Mouse (Mus musculus) cerebellum, adult 18-20 months (tissue): ENCODE data around the gene Dysf.

Source experiments
- DNase-seq, 2 experiments: peaks; one replicate each; pipeline ENCODE4 v3.0.0; 2021

The Dysf gene

DNA sequence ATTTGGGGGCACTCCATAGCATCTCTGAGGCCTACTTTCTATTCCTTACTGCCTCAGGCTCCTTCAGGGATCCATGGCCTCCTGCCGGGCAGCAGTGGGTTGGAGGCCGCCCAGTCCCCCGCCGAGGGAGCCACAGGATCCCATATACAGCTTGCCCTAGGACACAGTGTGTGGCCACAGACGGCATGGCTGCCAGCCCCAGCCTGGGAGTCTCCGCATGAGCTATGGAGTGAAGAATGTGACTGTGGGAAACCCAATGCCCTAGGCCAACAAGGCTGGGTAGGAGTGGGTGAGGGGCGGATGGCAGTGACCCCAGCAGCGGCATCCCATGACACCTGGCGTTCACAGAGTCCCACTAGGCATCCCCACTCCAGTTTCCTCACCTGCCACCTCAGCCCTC lies 116.2 kb downstream of the Dysf start:
- no peak for DNase-seq

DNA sequence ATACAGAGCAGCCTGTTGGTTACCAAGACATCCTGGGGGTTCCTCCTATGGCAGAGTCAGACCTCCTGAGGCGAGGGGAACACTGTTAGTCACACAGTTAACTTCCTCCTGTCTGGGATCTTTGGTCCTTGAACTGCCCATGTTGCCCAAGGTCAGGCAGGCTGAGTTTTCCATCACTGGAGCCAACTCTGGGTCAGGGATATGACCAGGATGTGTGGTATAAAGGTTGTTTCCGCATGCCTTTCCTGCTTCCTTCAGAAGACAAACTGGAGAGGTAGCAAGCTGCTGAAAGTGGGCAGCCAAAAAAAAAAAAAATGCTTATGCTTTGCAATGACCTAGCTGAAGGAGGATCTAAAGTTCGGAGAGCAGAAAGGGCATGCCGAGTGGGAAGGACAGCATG lies 116.7 kb downstream of the Dysf start:
- DNase-seq = no peak

DNA sequence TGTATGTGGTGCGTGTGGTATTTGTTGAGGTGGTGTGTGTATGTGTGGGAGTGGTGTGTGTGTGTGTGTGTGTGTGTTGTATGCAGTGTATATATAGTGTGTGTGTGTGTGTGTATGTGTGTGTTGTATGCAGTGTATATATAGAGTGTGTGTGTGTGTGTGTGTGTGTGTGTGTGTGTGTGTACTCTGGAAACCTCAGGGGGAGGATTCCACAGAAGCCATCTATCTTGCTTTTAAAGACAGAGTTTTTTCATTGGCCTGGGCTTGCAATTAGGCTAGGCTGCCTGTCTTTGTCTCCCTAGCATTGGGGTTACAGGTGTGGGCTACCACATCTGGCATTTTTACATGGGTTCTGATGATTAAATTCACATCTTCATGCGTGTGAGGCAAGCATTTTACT lies 119.8 kb downstream of the Dysf start:
- no peak for DNase-seq

GRCm38 (mm10) chr6:84130867-84131266 lies 122.5 kb downstream of the Dysf start:
- DNase-seq = no peak

- DNase-seq = no peak
Observed at GRCm38 (mm10) chr6:84131539-84131938, 123.1 kb downstream of the Dysf start.

DNA sequence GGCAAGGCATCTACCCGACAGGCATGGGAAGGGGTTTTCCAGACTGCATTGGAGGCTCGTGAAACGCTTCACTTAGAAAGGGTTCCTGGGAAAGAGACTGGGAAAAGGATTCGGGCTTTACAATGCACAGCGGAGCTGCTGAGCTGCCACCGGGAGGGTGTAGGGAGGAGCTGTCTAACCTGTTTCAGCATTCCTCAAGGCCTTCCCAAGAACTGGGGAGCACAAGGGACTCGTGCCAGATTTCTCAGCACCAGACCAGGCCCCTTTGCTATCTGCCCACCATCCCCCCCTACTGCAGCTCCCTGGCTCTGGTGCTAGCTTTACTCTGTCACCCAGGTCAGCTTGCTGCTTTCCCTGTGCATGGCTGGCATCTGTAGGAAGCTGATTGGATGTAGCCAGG lies 124.7 kb downstream of the Dysf start:
- DNase-seq = no peak

DNA sequence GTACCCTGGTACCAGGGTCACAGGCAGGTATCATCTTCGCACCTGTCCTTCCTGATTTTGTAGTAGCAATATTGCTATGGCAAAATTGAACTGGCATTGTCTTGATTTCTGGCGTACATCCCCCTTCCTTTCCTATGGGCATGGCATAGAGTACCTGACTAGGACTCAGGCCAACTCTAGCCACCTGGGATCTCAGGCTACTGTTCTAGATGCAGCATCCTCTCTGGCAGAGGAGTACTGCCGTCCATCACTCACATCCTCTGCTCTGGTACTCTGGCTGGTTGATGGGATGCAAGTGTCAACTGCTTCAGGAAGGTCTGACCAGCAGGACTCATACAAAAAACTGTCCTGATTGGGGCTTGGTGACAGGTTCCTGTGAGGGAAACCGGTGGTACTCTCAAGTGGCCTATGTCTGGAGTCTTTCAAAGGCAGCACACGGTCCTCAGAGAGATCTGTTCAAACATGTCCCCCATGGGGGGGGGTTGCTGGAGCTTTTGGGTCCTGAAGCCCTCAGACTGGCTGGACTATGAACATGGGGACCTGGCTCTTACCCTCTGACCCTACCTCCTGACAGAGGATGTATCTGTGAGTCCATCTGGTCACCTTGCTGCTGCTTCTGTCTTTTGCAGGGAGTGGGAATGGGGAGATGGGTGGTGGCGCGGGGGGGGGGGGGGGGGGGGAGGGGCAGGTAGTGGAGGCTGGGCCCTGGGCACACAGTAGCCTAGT lies 125.8 kb downstream of the Dysf start:
- DNase-seq = peak; percentile 26 to 33

DNA sequence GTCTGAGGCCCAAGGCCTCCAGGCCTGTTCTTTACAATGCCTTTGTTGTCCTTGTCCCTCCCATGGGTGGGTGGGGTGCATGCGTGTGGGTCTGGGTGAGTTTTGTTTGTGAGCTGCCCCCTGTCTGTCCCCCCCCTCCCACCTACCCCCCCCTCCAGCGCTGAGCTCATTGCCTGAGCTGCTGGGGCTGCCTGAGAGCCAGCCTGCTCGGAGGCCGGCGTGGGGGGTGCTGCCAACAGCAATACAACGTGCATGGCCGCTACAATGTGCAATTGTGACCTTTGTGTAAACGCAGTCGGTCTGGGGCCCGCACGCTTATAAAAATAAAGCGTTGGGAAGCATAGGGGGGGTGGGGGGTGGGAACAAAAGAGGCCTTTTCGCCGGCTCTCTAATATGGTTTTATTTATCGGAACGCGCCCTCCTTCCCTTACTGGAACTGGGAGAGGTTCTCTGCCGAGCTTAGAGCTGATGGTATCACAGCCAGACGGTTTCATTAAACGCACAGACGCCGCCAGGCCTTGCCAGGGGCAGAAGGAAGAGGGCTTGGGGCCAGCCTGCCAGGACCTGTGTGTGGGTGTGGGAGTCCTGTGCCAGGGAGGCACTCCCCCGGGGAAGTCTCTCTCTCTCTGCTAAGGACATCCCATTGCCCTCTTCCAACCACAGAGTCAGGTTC lies 126.5 kb downstream of the Dysf start:
- peak; percentile 86 to 88 for DNase-seq

DNA sequence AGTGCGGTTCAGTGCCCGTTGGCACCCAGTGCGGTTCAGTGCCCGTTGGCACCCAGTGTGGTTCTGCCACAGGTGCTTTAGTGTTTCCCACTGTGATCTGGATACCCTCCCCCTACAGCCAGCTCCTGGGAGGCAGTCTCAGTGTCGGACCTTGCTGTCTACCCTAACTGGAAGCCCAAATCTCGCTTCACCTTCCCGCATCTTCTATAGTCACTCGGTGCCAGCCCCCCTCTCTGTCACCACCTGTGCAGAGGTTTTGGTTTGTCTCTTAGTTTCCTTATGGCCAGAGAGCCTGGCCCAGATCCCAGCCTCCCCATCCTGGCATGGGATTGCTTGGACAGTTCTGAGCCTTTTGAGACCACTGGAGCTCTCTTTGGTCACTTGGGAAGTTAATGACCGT lies 127.3 kb downstream of the Dysf start:
- peak; percentile 62 to 64 for DNase-seq

GRCm38 (mm10) chr6:84136345-84136744 lies 128.0 kb downstream of the Dysf start:
- DNase-seq = peak; percentile 23 to 35

DNA sequence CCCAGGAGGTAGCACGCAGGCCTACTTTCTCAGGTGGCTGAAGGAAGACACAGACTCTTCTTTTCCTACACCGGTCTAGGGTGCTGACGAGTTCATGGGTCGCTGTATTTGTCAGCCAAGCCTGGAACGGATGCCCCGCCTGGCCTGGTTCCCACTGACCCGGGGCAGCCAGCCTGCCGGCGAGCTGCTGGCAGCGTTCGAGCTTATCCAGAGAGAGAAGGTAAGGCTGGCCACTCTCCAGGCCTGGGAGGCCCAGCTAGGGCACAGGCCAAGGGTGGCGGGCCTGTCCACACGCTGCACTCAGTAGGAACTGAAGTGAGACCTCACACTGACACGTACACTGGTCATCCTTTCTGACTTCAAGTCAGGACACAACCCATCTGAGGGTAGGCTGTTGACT lies 131.5 kb downstream of the Dysf start:
- DNase-seq = peak; percentile 78 to 82

GRCm38 (mm10) chr6:84142481-84142880 lies 134.1 kb downstream of the Dysf start:
- no peak for DNase-seq

GRCm38 (mm10) chr6:84143328-84143727 lies 134.9 kb downstream of the Dysf start:
- no peak for DNase-seq

DNA sequence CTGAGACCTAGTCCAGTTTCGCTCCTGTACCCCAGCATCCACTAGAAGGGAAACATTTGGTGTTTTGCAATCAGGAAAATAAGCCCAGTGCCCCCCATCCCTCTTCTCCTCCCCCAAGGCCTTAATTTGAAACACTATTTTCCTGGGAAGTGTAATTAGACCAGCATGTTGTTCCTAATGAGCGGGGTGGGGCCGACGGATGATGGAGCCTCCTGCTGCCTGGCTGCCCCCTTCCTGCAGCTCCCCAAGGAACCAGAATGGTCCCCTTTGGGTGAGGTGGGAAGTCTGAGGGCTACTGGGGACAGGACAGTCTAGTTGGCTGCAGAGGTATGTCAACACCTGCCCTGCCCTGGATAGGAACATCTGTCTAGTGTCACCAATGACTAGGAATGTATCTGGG lies 136.0 kb downstream of the Dysf start:
- DNase-seq = no peak

DNA sequence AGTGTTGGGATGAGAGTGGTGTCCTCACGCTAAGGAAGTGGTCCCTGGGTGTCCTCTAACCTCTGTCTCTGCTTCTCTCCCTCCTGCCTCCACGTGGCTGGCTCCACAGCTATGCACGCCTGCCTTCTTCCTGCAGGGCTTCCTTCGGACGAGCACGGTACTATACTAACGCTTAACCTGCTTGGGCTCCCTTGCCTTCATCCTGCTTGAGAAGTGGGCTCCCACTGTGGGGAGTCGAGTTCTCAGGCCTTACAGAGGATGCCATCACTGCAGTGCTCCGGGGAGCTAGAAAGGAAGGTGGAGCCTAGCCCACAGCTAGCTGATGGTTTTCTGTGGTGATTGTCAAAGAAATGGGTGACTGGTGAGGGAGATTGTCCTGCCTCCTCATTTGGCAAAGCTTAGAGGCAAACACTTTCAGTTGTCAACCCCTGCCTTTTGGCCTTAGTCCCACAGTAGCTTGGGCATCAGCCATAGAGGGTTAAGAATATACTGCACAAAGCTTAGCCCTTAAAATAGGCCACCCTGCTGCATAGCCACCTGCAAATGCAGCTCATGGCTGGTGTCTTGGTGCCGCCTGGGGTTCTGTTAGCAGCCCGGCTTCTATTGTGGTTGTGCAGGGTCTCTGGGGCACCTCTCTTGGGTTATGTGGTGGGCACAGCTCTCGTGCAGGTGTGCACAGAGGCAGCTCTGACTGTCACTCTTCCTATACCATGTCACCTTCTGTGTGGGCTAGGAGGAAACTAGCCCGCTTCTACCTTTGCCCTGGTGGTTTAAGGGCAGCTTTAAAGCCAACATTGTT lies 139.0 kb downstream of the Dysf start:
- no peak for DNase-seq

GRCm38 (mm10) chr6:84148470-84148869 lies 140.1 kb downstream of the Dysf start:
- no peak for DNase-seq

- no peak for DNase-seq
Observed at GRCm38 (mm10) chr6:84154508-84154907, 146.1 kb downstream of the Dysf start.

DNA sequence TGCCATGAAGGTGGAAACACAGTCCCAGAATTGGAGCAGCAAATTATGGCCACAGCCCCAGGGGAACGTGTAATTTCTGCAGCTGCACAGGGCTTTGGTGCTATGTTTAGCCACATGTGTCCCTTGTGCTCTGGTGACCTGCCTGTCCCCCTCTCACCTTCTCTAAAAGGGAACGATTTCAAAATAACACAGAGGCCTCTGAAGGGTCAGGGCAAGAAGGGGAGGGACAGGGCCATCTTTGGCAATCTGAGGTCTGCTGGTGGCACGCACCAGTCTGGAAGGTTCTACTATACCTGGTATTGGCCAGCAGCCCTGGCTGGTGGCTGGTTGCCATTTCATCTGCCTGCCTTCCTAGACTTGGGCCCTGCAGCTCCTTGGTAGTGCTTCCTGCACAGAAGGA lies 147.4 kb downstream of the Dysf start:
- DNase-seq = no peak

GRCm38 (mm10) chr6:84156481-84157025 lies 148.2 kb downstream of the Dysf start:
- no peak for DNase-seq

- no peak for DNase-seq
Observed at GRCm38 (mm10) chr6:84159046-84159445, 150.7 kb downstream of the Dysf start.

- DNase-seq = no peak
Observed at GRCm38 (mm10) chr6:84167612-84168011, 159.2 kb downstream of the Dysf start.

GRCm38 (mm10) chr6:84168571-84168970 lies 160.2 kb downstream of the Dysf start:
- no peak for DNase-seq

DNA sequence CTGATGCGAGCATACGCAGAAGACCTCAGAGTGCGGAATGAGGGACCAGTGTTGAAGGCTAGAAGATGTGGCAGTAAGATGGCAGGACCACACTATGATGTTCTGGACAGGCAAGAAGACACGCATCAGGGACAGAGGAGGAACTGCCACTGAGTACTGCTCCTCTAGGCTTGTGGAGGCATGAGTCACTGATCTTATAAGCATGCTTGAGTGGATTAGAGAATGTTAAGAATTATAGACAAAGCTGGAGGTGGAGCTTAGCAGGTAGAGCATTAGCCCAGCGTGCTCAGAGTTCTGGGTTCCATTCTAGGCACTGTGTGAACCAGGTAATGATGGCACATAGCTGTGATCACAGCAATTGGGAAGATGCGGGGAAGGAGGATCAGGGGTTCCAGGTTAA lies 165.2 kb downstream of the Dysf start:
- DNase-seq = no peak
